Mouse (Mus musculus): ENCODE measurements around the gene Atp13a2. TPM values are rescaled to one million over a fixed set of nuclear protein-coding genes. Genes with fewer than 3 reads are reported as not detected.

Gene Atp13a2
- total RNA-seq, 4 experiments from 2014 or later = 141 to 156 (median 150) TPM

- peak in 1 of 2 experiments; percentile 77 for DNase-seq (ENCODE audit: low spot score in 2 of 2)
Observed at GRCm38 (mm10) chr4:141031733-141032132, 45.1 kb downstream of the Atp13a2 start.

GRCm38 (mm10) chr4:141033606-141034549, 47.2 kb downstream of the Atp13a2 start:
- no peak for DNase-seq (ENCODE audit: low spot score in 2 of 2)

- DNase-seq (ENCODE audit: low spot score in 2 of 2) = no peak
Observed at GRCm38 (mm10) chr4:141041117-141041516, 54.4 kb downstream of the Atp13a2 start.

- DNase-seq (ENCODE audit: low spot score in 2 of 2) = no peak
Observed at GRCm38 (mm10) chr4:141044816-141045215, 58.1 kb downstream of the Atp13a2 start.

- DNase-seq (ENCODE audit: low spot score in 2 of 2) = no peak
Observed at GRCm38 (mm10) chr4:141048810-141049475, 62.3 kb downstream of the Atp13a2 start.

GRCm38 (mm10) chr4:141049476-141049835, 62.8 kb downstream of the Atp13a2 start:
- no peak for DNase-seq (ENCODE audit: low spot score in 2 of 2)

GRCm38 (mm10) chr4:141052442-141052841, 65.8 kb downstream of the Atp13a2 start:
- no peak for DNase-seq (ENCODE audit: low spot score in 2 of 2)

GRCm38 (mm10) chr4:141053138-141053537, 66.5 kb downstream of the Atp13a2 start:
- DNase-seq (ENCODE audit: low spot score in 2 of 2) = no peak

GRCm38 (mm10) chr4:141053568-141054161, 67.0 kb downstream of the Atp13a2 start:
- DNase-seq (ENCODE audit: low spot score in 2 of 2) = peak; percentile 54 to 87

Other genes with a start within 250 kb of the Atp13a2 start
- under 1 TPM in 3 of 4 experiments, not detected in 1; 0.18 to 0.80 (median 0.20) TPM for gene Padi6, start 244.2 kb upstream of the Atp13a2 start, total RNA-seq (2022)
- 1 to 10 TPM in 1 of 4 experiments, not detected in 3; 1.6 TPM for gene Padi4, start 212.6 kb upstream of the Atp13a2 start, total RNA-seq (2022)
- gene Padi3, start 176.2 kb upstream of the Atp13a2 start, total RNA-seq (2022) = not detected
- gene Padi1, start 141.1 kb upstream of the Atp13a2 start, total RNA-seq (2022) = under 1 TPM in 2 of 4 experiments, not detected in 2; 0.11 to 0.16 TPM
- gene Padi2, start 80.5 kb upstream of the Atp13a2 start, total RNA-seq (2022) = 10 to 100 TPM; 18.8 to 23.9 (median 23.5) TPM
- 100 to 1,000 TPM; 186 to 203 (median 195) TPM for gene Sdhb, start 25.7 kb upstream of the Atp13a2 start, total RNA-seq (2022)
- gene Mfap2, start 23.5 kb downstream of the Atp13a2 start, total RNA-seq (2022) = 1 to 10 TPM; 1.8 to 5.2 (median 3.3) TPM
- 10 to 100 TPM; 44.2 to 69.2 (median 54.3) TPM for gene Crocc, start 73.7 kb downstream of the Atp13a2 start, total RNA-seq (2022)
- 10 to 100 TPM; 37.3 to 59.5 (median 44.3) TPM for gene Necap2, start 91.5 kb downstream of the Atp13a2 start, total RNA-seq (2022)
- gene Spata21, start 101.5 kb downstream of the Atp13a2 start, total RNA-seq (2022) = under 1 TPM; 0.24 to 0.30 (median 0.29) TPM
- gene Szrd1, start 152.9 kb downstream of the Atp13a2 start, total RNA-seq (2022) = 10 to 100 TPM; 48.3 to 62.8 (median 49.9) TPM
- gene Fbxo42, start 161.0 kb downstream of the Atp13a2 start, total RNA-seq (2022) = 10 to 100 TPM; 25.8 to 31.5 (median 27.5) TPM
- 1 to 10 TPM; 3.3 to 5.0 (median 4.1) TPM for gene Rsg1, start 227.1 kb downstream of the Atp13a2 start, total RNA-seq (2022)